Mouse (Mus musculus): Measurements from ENCODE around the gene Noxo1. TPM values are rescaled to one million over a fixed set of nuclear protein-coding genes. Genes with fewer than 3 reads are reported as not detected.
"Not testable (repeated sequence)": the region's sequence is repeated elsewhere in the genome, so short reads cannot be mapped to it uniquely, and the experiment has no call there.

The Noxo1 gene
- polyA plus RNA-seq, 1 experiment from 2014 or later: 4.8 TPM

DNA sequence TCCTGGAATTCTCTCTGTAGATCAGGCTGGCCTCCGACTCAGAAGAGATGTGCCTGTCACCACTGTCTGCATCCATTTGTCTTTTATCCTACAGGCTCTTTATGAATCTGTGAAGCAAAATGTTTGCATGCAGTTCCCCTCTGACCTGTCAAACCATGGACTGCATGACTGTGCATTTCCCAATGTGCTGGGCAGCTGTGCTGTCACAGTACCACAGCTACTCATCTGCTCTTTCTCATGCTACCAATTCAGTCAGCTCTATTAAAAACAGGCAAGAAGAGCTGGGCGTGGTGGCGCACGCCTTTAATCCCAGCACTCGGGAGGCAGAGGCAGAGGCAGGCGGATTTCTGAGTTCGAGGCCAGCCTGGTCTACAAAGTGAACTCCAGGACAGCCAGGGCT, 29.0 kb upstream of the Noxo1 start:
- not testable (repeated sequence) for H3K4me3 ChIP-seq; H3K9me3 ChIP-seq (replicated peaks); H3K4me2 ChIP-seq (replicated peaks); H3K9ac ChIP-seq; H3K27ac ChIP-seq; H3K27me3 ChIP-seq; H3K36me3 ChIP-seq; ATAC-seq (ENCODE audit: low FRiP score)
- peaks cover 25% of the 10 kb centered on the region for H3K4me1 ChIP-seq
- WGBS: 70% methylated on average over 7 of the region's 7 CpGs

DNA sequence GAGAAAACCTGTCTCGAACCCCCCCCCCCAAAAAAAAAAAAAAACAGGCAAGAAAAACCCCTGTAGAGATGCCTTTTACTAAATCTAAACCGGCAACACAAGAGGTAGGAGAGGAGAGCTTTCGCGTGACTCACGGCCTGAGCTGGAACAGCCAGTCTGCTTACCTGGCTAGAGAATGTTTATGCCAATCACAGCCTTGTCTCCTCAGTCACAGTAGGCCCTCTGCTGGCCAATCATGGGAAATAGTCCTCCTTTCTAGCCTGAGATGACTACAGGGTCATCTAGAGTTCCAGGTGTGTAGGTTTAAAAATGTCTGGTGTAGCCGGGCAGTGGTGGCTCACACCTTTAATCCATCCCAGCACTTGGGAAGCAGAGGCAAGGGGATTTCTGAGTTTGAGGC, 28.6 kb upstream of the Noxo1 start:
- H3K36me3 ChIP-seq: no peaks in the 10 kb centered on the region
- no peak overlapping the region for H3K9ac ChIP-seq
- no peak overlapping the region for H3K4me2 ChIP-seq (replicated peaks)
- peaks cover 29% of the 10 kb centered on the region for H3K4me1 ChIP-seq
- WGBS: 33% methylated on average over 6 of the region's 6 CpGs
- no peaks in the 10 kb centered on the region for H3K27me3 ChIP-seq
- H3K4me3 ChIP-seq: no peak overlapping the region
- no peaks in the 10 kb centered on the region for H3K9me3 ChIP-seq (replicated peaks)
- ATAC-seq (ENCODE audit: low FRiP score): no peak
- no peak overlapping the region for H3K27ac ChIP-seq

DNA sequence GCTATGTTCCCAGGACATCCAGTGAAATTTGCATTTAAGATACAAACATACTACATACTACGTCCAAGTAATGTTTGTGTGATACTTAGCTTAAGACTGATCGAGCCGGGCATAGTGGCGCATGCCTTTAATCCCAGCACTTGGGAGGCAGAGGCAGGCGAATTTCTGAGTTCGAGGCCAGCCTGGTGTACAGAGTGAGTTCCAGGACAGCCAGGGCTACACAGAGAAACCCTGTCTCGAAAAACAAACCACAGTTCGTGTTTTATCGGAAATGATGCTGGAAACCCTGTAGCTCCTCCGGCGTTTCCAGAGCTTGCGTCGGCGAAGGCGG, 26.9 kb upstream of the Noxo1 start:
- not testable (repeated sequence) for H3K36me3 ChIP-seq; H3K27me3 ChIP-seq; H3K9me3 ChIP-seq (replicated peaks)
- Histone ChIP-seq H3K4me2 (replicated peaks) (peak overlapping the region; percentile 71), H3K9ac (peak overlapping the region; percentile 98), H3K4me1 (peaks cover 29% of the 10 kb centered on the region), H3K27ac (peak overlapping the region; percentile 88), H3K4me3 (peak overlapping the region; percentile 98)
- WGBS: 11% methylated on average over 15 of the region's 15 CpGs
- peak; percentile 39 for ATAC-seq (ENCODE audit: low FRiP score)

DNA sequence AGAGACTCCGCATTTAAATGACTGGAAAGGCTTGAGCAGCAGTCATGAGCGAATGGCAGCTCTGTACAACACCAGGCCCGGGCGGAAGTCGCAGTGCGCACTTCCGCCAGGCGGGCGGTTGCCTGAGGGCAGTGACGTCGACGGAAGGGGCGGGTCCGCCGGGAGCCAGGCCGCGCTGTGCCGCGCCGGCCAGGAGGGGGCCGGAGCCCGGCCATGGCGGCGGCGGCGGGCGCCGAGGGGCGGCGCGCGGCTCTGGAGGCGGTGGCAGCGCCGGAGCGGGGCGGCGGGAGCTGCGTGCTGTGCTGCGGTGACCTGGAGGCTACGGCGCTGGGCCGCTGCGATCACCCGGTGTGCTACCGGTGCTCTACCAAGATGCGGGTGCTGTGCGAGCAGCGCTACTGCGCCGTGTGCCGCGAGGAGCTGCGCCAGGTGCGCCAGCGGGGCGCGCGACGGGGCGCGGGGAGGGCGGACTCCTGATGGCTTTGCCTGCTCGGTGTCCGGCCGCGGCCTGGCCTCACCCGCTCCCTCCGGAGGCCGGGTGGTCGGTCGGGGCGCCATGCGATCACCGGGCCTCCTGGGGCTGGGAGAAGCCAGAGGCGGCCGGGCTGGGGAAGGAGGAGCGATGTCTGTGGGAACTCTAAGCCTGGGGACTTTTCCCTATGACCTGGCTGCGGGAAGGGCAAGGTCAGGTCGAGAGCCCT, 26.3 kb upstream of the Noxo1 start, which contains the start of gene Zfp598:
Gene Zfp598 (plus strand): TSS at position 143 of the 701 bp plus-strand sequence.
- Histone ChIP-seq H3K9me3 (replicated peaks) (no peaks in the 10 kb centered on the region), H3K9ac (peak within 1 kb of the TSS; percentile 98), H3K4me3 (peak within 1 kb of the TSS; percentile 98), H3K27me3 (no peaks in the 10 kb centered on the region), H3K36me3 (no peaks in the 10 kb centered on the region), H3K4me1 (peaks cover 29% of the 10 kb centered on the region), H3K4me2 (replicated peaks) (peak within 1 kb of the TSS; percentile 71), H3K27ac (peak within 1 kb of the TSS; percentile 88)
- WGBS: 1% methylated on average over 56 of the region's 80 CpGs
- ATAC-seq (ENCODE audit: low FRiP score): peak; percentile 99

DNA sequence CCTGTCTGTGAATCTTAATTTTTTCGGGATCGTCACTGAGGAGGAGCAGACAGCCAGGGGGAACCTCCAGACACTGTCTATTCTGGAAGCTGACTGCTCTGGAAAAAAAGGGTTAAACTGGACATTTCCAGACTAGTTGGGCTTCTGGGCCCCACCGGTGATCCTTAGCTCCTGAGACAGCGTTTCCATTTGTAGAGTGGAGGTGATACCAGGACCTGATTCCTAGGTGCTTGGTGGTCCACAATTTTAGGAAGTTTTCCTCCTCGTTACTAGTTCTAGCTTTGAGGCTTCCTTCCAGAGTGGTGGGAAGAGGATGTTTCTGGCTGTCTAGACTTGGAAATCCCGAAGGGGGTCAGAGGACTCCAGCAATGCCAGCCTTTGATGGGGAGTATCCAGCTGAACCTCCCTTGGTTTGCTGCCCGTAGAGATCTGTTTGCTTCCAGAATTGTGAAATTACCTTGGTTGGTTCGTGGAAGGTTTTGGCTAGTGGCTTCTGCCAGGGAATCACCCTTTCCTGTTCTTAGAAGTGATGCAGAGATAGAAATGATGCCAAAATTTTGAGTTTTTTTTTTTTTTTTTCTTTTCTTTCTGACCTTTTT, 25.7 kb upstream of the Noxo1 start:
- WGBS: 12% methylated on average over 8 of the region's 8 CpGs

DNA sequence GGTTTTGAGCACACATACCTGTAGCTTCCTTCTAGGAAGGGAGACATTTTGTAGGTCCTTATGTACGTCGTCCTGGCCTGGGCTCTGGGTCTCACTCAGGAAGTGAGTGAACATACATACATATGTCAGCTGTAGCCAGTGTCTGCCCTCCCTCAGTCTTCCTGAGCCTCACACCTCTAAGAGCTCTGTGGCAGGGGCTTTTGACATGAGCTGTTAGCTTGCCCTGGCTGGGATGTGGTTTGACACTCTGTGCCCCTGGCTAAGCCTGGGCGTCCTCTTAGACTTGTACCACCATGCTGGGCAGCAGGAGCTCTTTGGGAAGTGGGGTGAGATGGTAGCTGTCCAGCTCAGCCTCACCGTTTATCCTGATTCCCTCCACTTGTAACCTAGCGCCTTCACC, 24.7 kb upstream of the Noxo1 start:
- Histone ChIP-seq H3K4me2 (replicated peaks) (peak overlapping the region; percentile 71), H3K36me3 (0 out of 2 replicates have a peak, but pooled peaks cover 1% of the 10 kb centered on the region), H3K4me3 (no peak overlapping the region), H3K4me1 (peaks cover 29% of the 10 kb centered on the region), H3K9ac (peak overlapping the region; percentile 98), H3K27ac (no peak overlapping the region), H3K9me3 (replicated peaks) (no peaks in the 10 kb centered on the region), H3K27me3 (no peaks in the 10 kb centered on the region)
- WGBS: 74% methylated on average over 5 of the region's 5 CpGs
- ATAC-seq (ENCODE audit: low FRiP score): no peak

More for the DNA sequence above, 25.7 kb upstream of the Noxo1 start:
- no peak for ATAC-seq (ENCODE audit: low FRiP score)
- Histone ChIP-seq H3K4me1 (peaks cover 29% of the 10 kb centered on the region), H3K9me3 (replicated peaks) (no peaks in the 10 kb centered on the region), H3K27me3 (no peaks in the 10 kb centered on the region), H3K4me2 (replicated peaks) (peak overlapping the region; percentile 71), H3K36me3 (no peaks in the 10 kb centered on the region), H3K27ac (peak overlapping the region; percentile 88), H3K4me3 (peak overlapping the region; percentile 98), H3K9ac (peak overlapping the region; percentile 98)

DNA sequence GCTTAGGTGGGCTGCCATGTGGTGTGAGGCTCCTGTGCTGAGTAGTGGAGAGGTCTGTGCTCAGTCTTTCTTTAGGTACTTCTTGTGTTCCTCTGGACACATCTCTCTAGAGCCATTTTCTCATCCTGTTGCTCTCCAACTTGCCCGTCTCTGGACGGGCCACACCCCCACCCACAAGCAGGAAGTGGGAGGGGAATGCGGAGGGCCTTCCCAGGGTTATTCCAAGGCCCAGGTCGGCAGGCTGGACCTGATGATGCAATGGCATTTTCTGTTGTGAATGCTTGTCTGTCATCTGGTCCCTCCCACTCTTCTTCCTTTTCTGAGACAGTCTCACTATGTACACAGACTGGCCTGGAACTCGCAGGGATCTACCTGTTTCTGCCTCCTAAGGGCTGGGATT, 23.9 kb upstream of the Noxo1 start:
- Histone ChIP-seq H3K9me3 (replicated peaks) (no peaks in the 10 kb centered on the region), H3K9ac (no peak overlapping the region), H3K4me1 (peaks cover 29% of the 10 kb centered on the region), H3K27me3 (no peaks in the 10 kb centered on the region), H3K4me3 (no peak overlapping the region), H3K36me3 (peaks cover 9% of the 10 kb centered on the region), H3K4me2 (replicated peaks) (no peak overlapping the region), H3K27ac (no peak overlapping the region)
- ATAC-seq (ENCODE audit: low FRiP score): no peak
- 39% methylated on average over 5 of the region's 5 CpGs for WGBS

DNA sequence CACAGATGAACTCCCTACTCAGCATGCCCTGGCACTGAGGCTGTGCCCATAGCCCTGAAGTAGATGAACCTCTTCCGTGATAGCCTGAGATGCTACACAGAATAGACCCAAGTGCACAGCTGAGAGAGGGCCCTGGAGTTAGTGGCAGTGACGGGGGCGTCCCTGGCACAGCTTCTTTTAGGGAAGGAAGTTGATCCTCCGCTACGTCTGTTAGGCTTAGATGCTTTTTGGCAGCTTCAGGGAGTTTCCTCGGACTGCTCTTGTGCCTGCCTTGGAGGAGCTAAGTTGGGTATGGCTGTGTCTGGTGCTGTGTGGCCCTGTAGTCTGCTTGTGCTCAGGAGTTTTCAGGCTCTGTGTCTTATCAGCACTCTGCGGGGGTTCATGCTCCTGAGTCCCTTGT, 21.8 kb upstream of the Noxo1 start:
- ATAC-seq (ENCODE audit: low FRiP score): no peak
- H3K27me3 ChIP-seq: no peaks in the 10 kb centered on the region
- H3K36me3 ChIP-seq: peaks cover 31% of the 10 kb centered on the region
- WGBS: 84% methylated on average over 7 of the region's 7 CpGs
- H3K9ac ChIP-seq: 0 out of 2 replicates have a peak overlapping the region, but pooled peaks have one; percentile 4
- no peak overlapping the region for H3K4me2 ChIP-seq (replicated peaks)
- H3K4me1 ChIP-seq: peaks cover 23% of the 10 kb centered on the region
- no peaks in the 10 kb centered on the region for H3K9me3 ChIP-seq (replicated peaks)
- no peak overlapping the region for H3K27ac ChIP-seq
- H3K4me3 ChIP-seq: no peak overlapping the region

DNA sequence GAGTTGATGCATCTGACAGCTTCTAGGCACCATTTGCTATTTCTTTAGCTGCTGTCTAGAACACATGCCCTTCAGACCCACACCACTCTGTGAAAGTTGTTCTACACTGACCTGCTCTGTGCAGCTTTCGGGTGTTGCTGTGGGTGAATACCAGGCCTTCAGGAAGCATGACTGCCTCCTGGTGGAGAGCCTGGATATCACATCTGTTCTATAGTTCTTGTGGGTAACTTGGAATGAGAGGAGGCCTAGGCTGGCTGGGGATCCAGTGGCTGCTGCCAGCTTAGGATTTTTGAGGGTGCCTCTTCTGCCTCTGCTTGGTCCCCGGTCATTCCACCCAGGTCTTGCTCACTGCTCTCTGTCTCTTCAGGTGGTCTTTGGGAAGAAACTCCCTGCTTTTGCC, 19.8 kb upstream of the Noxo1 start:
- Histone ChIP-seq H3K36me3 (peaks cover 50% of the 10 kb centered on the region), H3K4me1 (peaks cover 13% of the 10 kb centered on the region)

DNA sequence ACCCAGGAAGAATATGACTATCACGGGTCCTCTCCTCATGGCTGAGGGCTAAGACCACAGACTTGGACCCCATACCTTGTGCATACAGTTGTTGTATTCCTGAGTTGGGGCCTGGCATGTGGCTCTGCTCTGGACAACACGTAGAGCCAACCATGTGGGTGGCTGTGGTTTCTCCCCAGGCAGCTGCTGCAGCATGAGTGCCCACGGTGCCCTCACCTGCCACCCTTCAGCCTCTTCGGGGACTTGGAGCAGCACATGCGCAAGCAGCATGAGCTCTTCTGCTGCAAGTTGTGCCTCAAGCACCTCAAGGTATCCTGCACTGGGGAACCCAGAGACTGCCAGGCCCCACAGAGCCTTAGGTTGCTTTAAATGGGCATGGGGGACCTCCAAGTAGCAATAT, 19.2 kb upstream of the Noxo1 start:
- H3K36me3 ChIP-seq: peaks cover 57% of the 10 kb centered on the region
- 93% methylated on average over 5 of the region's 5 CpGs for WGBS

More for the DNA sequence above, 19.8 kb upstream of the Noxo1 start:
- Histone ChIP-seq H3K4me3 (no peak overlapping the region), H3K9ac (no peak overlapping the region), H3K4me2 (replicated peaks) (no peak overlapping the region), H3K27me3 (no peaks in the 10 kb centered on the region), H3K9me3 (replicated peaks) (no peaks in the 10 kb centered on the region), H3K27ac (no peak overlapping the region)
- 60% methylated on average over 2 of the region's 2 CpGs for WGBS
- ATAC-seq (ENCODE audit: low FRiP score): 0 out of 2 replicates have a peak, but pooled peaks have one; percentile 9

DNA sequence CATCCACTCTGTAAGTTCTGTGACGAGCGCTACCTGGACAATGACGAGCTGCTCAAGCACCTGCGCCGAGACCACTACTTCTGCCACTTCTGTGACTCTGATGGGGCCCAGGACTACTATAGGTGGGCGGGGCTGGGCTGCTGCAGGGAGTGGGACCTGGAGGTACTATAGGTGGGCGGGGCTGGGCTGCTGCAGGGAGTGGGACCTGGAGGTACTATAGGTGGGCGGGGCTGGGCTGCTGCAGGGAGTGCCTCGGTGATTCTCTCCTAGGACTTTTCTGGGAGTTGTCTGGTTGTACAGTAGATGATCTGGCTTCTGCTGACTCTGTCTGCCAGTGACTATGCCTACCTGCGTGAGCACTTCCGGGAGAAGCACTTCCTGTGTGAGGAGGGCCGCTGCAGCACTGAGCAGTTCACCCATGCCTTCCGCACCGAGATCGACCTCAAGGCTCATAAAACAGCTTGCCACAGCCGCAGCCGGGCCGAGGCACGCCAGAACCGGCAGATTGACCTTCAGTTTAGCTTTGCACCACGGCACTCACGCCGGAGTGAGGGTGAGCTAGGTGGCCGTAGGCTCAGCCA, 18.4 kb upstream of the Noxo1 start:
- Histone ChIP-seq H3K27ac (no peak overlapping the region), H3K9ac (no peak overlapping the region), H3K36me3 (peaks cover 64% of the 10 kb centered on the region), H3K4me1 (no peaks in the 10 kb centered on the region), H3K4me2 (replicated peaks) (no peak overlapping the region), H3K9me3 (replicated peaks) (no peaks in the 10 kb centered on the region), H3K27me3 (no peaks in the 10 kb centered on the region), H3K4me3 (no peak overlapping the region)
- WGBS: 91% methylated on average over 24 of the region's 24 CpGs
- no peak for ATAC-seq (ENCODE audit: low FRiP score)

More for the DNA sequence above, 19.2 kb upstream of the Noxo1 start:
- no peak overlapping the region for H3K27ac ChIP-seq
- no peaks in the 10 kb centered on the region for H3K27me3 ChIP-seq
- H3K4me2 ChIP-seq (replicated peaks): no peak overlapping the region
- H3K4me1 ChIP-seq: peaks cover 6% of the 10 kb centered on the region
- H3K9ac ChIP-seq: no peak overlapping the region
- no peak for ATAC-seq (ENCODE audit: low FRiP score)
- H3K4me3 ChIP-seq: no peak overlapping the region
- H3K9me3 ChIP-seq (replicated peaks): no peaks in the 10 kb centered on the region

DNA sequence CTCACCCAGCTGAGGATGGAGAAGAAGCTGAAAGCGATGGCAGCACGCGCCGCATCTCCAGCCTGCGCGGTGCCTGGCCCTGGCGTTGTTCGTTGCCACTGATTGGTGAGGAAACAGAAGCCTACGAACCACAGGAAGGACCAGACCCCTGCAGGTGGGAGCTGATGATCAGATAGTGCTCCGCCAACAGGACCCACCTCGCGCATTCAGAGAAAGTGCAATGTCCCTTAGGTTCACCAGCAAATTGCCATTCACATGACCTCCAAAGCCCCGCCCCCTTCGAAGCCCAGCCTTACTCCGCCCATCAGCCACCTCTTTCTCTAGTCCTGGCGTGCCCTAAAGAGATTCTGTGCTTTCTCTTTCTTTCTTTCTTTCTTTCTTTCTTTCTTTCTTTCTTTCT, 9.5 kb upstream of the Noxo1 start:
- H3K9ac ChIP-seq: no peak overlapping the region
- no peak overlapping the region for H3K27ac ChIP-seq
- no peak overlapping the region; the same call in 1 of the 2 replicates for H3K4me3 ChIP-seq
- H3K27me3 ChIP-seq: peaks cover 50% of the 10 kb centered on the region
- peak overlapping the region; percentile 30 for H3K4me2 ChIP-seq (replicated peaks)
- WGBS: 32% methylated on average over 16 of the region's 16 CpGs
- H3K9me3 ChIP-seq (replicated peaks): no peaks in the 10 kb centered on the region
- H3K4me1 ChIP-seq: peaks cover 25% of the 10 kb centered on the region
- ATAC-seq (ENCODE audit: low FRiP score): no peak
- H3K36me3 ChIP-seq: peaks cover 11% of the 10 kb centered on the region
